Mouse (Mus musculus): ENCODE measurements at regions not wholly inside any gene's neighbourhood (a gene's known extent, or its start where the extent isn't known, plus 50 kb on each side); places are given as distances from the start of the nearest gene placed in this dataset.

- DNase-seq: no peak
Measured at GRCm38 (mm10) chr6:104040450-104040849, 452.1 kb upstream of the Cntn6 start.

DNA sequence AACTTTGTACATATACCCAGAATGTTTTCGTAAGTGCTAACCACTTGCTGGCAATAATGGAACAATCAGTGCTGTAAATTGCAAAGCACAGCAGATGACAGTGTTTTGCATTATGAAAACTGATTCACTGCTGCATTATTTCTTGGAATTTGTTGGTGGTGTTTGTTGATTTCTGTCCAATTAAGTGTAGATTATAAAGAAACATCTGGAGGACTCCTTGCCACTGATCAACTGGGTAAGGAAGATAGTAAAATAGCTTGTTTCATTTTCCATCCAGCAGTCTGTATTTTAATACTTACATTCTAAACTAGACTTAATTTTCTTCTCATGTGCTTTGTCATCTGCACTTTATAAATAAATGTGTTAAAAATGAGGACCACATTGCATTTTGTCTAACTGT lies 436.6 kb upstream of the Cntn6 start:
- no peak for DNase-seq

DNA sequence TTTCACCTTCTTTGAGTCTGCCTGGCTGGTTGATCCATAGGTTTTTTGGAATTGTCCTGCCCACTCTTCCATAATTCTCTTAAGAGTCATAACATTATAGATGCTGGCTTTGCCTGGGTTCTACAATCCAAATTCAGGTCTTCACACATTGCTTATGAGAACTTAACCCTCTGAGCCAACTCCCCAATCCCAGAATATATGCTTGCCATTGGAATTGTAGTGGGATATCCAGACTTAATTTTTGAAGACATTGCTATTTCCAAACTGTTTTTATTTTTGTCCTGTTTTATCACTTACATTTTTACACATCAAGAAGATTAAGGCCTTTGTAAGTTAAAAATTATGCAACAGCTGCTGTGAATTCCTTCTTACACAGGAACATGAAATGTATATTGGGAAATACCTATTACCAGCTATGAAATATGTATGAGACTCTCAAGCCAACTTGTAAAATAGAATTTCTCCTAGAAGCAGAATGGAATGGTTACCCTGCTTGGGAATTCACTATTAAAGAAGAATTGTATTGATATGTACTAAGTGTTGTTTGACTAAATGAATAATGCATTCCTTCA lies 430.8 kb upstream of the Cntn6 start:
- DNase-seq: no peak

DNA sequence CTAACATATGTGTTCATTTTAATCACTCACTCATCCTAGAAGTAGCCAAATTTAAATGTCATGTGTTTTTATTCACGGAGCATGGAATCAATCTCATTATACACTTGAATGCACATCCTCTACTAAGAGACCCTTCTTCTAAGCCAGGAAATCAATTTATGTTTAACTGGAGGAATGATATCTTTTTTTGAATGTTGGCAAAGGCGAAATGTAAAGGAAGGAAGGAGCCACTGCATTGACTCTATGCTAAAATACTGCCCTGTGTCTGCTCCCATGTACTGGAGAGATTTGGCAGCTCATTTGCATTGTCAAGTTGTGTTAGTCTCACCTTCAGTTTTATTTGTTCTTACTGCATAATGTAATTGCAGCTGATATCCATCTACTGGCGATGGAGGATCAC lies 412.0 kb upstream of the Cntn6 start:
- DNase-seq: no peak

DNA sequence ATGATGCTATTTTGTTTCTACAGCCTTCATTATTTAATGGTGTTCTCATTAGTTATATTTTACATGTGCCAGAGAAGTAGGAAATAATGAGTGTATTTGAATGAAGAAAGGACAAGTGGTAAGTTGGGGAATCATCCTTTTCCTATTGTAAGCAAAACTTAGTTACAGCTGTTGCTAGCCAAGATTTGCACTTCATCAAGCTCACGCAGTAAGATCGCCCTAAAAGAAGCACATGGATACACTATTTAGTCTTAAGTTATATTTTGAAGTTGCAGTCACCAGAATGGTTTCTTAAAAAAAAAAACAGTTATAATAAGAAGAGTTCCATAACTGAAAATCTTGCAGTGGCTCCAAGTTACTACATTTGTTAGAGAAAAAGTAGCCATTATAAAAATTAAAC lies 410.3 kb upstream of the Cntn6 start:
- DNase-seq: no peak

DNA sequence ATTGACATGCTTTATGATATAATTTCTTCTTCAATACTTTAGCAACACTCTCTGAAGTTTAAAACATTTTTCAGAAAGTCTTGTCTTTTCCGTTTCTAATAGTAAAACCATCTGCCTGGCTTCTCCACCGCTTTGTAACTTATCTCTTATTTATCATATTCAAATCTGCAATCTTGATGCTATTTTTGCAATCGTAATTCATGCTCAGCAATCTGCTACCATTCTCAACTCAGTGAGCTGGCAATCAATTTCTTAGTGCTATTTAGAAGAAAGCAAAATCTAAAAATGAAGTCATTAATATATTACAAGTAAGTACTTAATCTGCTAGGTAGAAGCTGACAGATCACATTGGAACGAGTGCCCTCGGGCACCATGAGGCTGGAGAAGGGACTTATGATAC lies 384.2 kb upstream of the Cntn6 start:
- no peak for DNase-seq
